Mouse (Mus musculus): ENCODE measurements around the gene Helb. TPM values are rescaled to one million over a fixed set of nuclear protein-coding genes. Genes with fewer than 3 reads are reported as not detected.

The Helb gene
- polyA plus RNA-seq, 1 experiment from 2014 or later, result 3.8 TPM

DNA sequence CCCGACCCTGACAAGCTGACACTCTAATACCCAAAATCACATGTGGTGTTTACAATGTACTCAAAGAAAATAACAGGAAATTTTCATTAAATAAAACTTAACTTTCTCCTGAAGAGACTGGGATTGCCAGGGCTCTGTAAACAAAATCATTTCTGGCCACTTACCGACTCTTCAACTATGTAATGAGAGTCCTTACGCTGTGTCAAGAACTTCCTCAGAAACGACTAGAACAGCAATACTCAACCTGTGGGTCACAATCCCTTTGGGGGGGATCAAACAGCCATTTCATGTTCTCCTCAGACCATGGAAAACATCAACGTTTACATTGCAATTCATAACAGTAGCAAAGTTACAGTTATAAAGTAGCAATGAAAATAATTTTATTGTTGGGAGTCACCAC, 15.2 kb downstream of the Helb start:
- H3K9ac ChIP-seq (ENCODE audit: low read depth, low read length), result no peak overlapping the region
- ATAC-seq (replicated peaks; ENCODE audit: low FRiP score, low read depth), result no peak
- H3K4me2 ChIP-seq (ENCODE audit: low read length), result no peak overlapping the region
- H3K9me3 ChIP-seq (replicated peaks; ENCODE audit: low read length), result no peaks in the 10 kb centered on the region
- DNase-seq (ENCODE audit: low spot score), result no peak
- no peak overlapping the region for H3K27ac ChIP-seq
- no peak for TF ChIP-seq CTCF (IDR thresholded peaks at IDR 0.05; ENCODE audit: low read depth)
- H3K36me3 ChIP-seq (ENCODE audit: insufficient read depth, low read length), result no peaks in the 10 kb centered on the region
- no peaks in the 10 kb centered on the region for H3K27me3 ChIP-seq (ENCODE audit: insufficient read depth, low read length)
- 72% methylated on average over 5 of the region's 5 CpGs for WGBS
- H3K4me1 ChIP-seq (replicated peaks; ENCODE audit: insufficient read depth, low read length), result no peaks in the 10 kb centered on the region
- no peak overlapping the region for H3K4me3 ChIP-seq (replicated peaks; ENCODE audit: low read depth, low read length)

- no peak for DNase-seq (ENCODE audit: low spot score)
- no peak for TF ChIP-seq CTCF (IDR thresholded peaks at IDR 0.05; ENCODE audit: low read depth)
- no peaks in the 10 kb centered on the region for H3K36me3 ChIP-seq (ENCODE audit: insufficient read depth, low read length)
Observed at GRCm38 (mm10) chr10:120095716-120096115, 17.1 kb downstream of the Helb start.

DNA sequence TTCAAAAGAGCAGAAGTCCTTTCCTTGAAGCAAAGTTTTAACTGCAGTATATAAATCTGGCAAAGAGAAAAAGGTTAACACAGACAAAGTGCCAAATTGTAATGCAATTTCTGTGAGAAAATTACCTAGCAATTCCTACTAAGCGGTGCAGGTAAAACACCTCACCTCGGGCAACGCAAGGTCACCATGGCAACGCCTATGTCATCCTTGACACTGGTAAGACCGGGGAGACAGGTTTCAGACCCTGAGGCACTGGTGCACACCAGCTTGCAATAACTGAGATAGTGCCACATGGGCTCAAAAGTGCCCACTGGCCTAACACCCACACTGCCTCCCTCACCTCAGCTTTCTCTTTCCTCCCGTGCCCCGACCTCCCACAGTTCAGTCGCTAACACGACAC, 17.7 kb downstream of the Helb start:
- Histone ChIP-seq H3K4me2 (ENCODE audit: low read length) (no peak overlapping the region), H3K9ac (ENCODE audit: low read depth, low read length) (no peak overlapping the region), H3K27ac (no peak overlapping the region), H3K4me1 (replicated peaks; ENCODE audit: insufficient read depth, low read length) (no peaks in the 10 kb centered on the region), H3K9me3 (replicated peaks; ENCODE audit: low read length) (no peaks in the 10 kb centered on the region), H3K36me3 (ENCODE audit: insufficient read depth, low read length) (no peaks in the 10 kb centered on the region), H3K27me3 (ENCODE audit: insufficient read depth, low read length) (no peaks in the 10 kb centered on the region), H3K4me3 (replicated peaks; ENCODE audit: low read depth, low read length) (no peak overlapping the region)
- DNase-seq (ENCODE audit: low spot score) (no peak), ATAC-seq (replicated peaks; ENCODE audit: low FRiP score, low read depth) (no peak)
- TF ChIP-seq CTCF (IDR thresholded peaks at IDR 0.05; ENCODE audit: low read depth), result no peak
- WGBS, result 85% methylated on average over 9 of the region's 9 CpGs

More at GRCm38 (mm10) chr10:120095716-120096115, 17.1 kb downstream of the Helb start:
- Histone ChIP-seq H3K9ac (ENCODE audit: low read depth, low read length) (no peak overlapping the region), H3K27me3 (ENCODE audit: insufficient read depth, low read length) (no peaks in the 10 kb centered on the region), H3K9me3 (replicated peaks; ENCODE audit: low read length) (no peaks in the 10 kb centered on the region), H3K4me2 (ENCODE audit: low read length) (no peak overlapping the region), H3K4me3 (replicated peaks; ENCODE audit: low read depth, low read length) (no peak overlapping the region), H3K27ac (no peak overlapping the region), H3K4me1 (replicated peaks; ENCODE audit: insufficient read depth, low read length) (no peaks in the 10 kb centered on the region)
- 87% methylated on average over 5 of the region's 5 CpGs for WGBS
- ATAC-seq (replicated peaks; ENCODE audit: low FRiP score, low read depth), result no peak

DNA sequence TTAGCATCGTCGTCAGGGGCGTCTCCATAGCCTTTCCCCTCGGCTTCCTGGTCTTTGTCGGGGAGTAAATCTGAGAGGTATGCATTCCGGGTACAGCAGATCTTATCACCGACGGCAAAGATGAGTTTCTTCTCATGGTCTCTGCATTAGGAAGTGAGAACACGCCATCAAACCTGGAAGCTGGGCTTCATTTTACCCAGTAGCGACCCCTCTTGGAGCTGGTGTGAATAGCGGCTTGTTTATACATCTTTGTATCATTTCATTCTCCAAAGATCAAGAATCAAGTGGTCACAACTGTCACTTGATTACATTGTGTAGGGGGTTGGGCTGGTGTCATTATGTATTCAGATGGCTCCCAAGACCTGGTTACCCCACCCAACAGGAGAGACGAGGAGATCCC, 20.2 kb downstream of the Helb start:
- DNase-seq (ENCODE audit: low spot score) (no peak), ATAC-seq (replicated peaks; ENCODE audit: low FRiP score, low read depth) (no peak)
- no peaks in the 10 kb centered on the region; the same call in 1 of the 2 replicates for H3K9me3 ChIP-seq (replicated peaks; ENCODE audit: low read length)
- H3K9ac ChIP-seq (ENCODE audit: low read depth, low read length), result no peak overlapping the region
- H3K4me2 ChIP-seq (ENCODE audit: low read length), result no peak overlapping the region
- no peaks in the 10 kb centered on the region for H3K4me1 ChIP-seq (replicated peaks; ENCODE audit: insufficient read depth, low read length)
- 84% methylated on average over 12 of the region's 12 CpGs for WGBS
- H3K4me3 ChIP-seq (replicated peaks; ENCODE audit: low read depth, low read length), result no peak overlapping the region
- no peak overlapping the region for H3K27ac ChIP-seq
- no peak for TF ChIP-seq CTCF (IDR thresholded peaks at IDR 0.05; ENCODE audit: low read depth)
- H3K36me3 ChIP-seq (ENCODE audit: insufficient read depth, low read length), result peaks cover 9% of the 10 kb centered on the region; the same call in 1 of the 2 replicates
- no peaks in the 10 kb centered on the region for H3K27me3 ChIP-seq (ENCODE audit: insufficient read depth, low read length)

GRCm38 (mm10) chr10:120077850-120078249, 34.9 kb downstream of the Helb start:
- Histone ChIP-seq H3K27me3 (ENCODE audit: insufficient read depth, low read length) (no peaks in the 10 kb centered on the region), H3K27ac (no peak overlapping the region), H3K36me3 (ENCODE audit: insufficient read depth, low read length) (no peaks in the 10 kb centered on the region), H3K9ac (ENCODE audit: low read depth, low read length) (no peak overlapping the region), H3K4me2 (ENCODE audit: low read length) (no peak overlapping the region), H3K4me3 (replicated peaks; ENCODE audit: low read depth, low read length) (no peak overlapping the region), H3K9me3 (replicated peaks; ENCODE audit: low read length) (no peaks in the 10 kb centered on the region), H3K4me1 (replicated peaks; ENCODE audit: insufficient read depth, low read length) (no peaks in the 10 kb centered on the region)
- ATAC-seq (replicated peaks; ENCODE audit: low FRiP score, low read depth), result no peak
- no peak for DNase-seq (ENCODE audit: low spot score)
- WGBS, result 80% methylated on average over 3 of the region's 3 CpGs
- peak; percentile 36; the same call in 1 of the 2 replicates for TF ChIP-seq CTCF (IDR thresholded peaks at IDR 0.05; ENCODE audit: low read depth)

DNA sequence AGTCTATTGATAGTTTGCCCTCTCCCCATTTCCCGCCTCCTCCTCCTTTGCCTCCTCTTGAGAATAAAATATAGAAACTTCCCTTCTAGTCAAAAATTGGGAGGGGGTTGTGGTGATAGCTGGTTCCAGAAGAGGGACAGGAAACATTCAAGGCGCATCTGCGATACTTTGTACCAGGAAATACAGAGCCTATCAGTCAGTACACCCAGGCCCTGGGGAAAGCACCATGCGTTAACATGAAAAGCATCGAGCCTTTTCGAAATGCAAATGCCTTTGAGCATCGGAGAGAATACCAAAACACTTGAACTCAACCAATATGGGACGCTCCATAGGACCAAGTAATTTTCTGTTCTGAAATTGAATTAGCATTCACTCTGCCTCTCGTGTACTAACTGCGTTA, 46.5 kb downstream of the Helb start:
- Histone ChIP-seq H3K4me2 (ENCODE audit: low read length) (no peak overlapping the region), H3K27me3 (ENCODE audit: insufficient read depth, low read length) (no peaks in the 10 kb centered on the region), H3K9me3 (replicated peaks; ENCODE audit: low read length) (no peaks in the 10 kb centered on the region), H3K27ac (no peak overlapping the region), H3K9ac (ENCODE audit: low read depth, low read length) (no peak overlapping the region), H3K36me3 (ENCODE audit: insufficient read depth, low read length) (no peaks in the 10 kb centered on the region), H3K4me1 (replicated peaks; ENCODE audit: insufficient read depth, low read length) (no peaks in the 10 kb centered on the region), H3K4me3 (replicated peaks; ENCODE audit: low read depth, low read length) (no peak overlapping the region)
- ATAC-seq (replicated peaks; ENCODE audit: low FRiP score, low read depth), result no peak
- DNase-seq (ENCODE audit: low spot score), result no peak
- 93% methylated on average over 10 of the region's 10 CpGs for WGBS
- no peak for TF ChIP-seq CTCF (IDR thresholded peaks at IDR 0.05; ENCODE audit: low read depth)

DNA sequence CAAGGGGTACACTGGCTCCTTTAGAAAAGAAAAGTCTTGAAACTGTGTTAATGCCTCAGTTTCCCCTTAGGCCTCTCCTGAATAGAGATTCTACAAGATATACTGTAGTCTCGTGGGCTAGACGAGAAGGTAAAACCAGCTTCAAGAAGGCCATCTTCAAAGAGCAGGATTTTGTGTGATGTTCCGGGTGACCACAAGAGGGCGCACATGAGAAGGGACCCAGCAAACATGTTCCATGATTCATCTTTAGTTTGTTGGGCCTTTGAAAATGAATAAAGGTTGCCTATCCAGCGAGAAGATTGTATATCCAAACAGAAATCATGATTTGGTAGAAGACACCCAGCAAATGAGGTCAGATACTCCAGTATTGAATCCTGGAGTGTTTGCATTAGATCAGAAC, 48.4 kb downstream of the Helb start:
- Histone ChIP-seq H3K4me2 (ENCODE audit: low read length) (no peak overlapping the region), H3K4me3 (replicated peaks; ENCODE audit: low read depth, low read length) (no peak overlapping the region), H3K9ac (ENCODE audit: low read depth, low read length) (no peak overlapping the region), H3K4me1 (replicated peaks; ENCODE audit: insufficient read depth, low read length) (no peaks in the 10 kb centered on the region), H3K27ac (no peak overlapping the region), H3K9me3 (replicated peaks; ENCODE audit: low read length) (no peaks in the 10 kb centered on the region), H3K27me3 (ENCODE audit: insufficient read depth, low read length) (no peaks in the 10 kb centered on the region), H3K36me3 (ENCODE audit: insufficient read depth, low read length) (no peaks in the 10 kb centered on the region)
- DNase-seq (ENCODE audit: low spot score) (peak; percentile 61), ATAC-seq (replicated peaks; ENCODE audit: low FRiP score, low read depth) (no peak)
- TF ChIP-seq CTCF (IDR thresholded peaks at IDR 0.05; ENCODE audit: low read depth), result peak; percentile 87
- 19% methylated on average over 5 of the region's 5 CpGs for WGBS
